Mouse (Mus musculus) forebrain, embryonic 10.5 days (tissue): Measurements from ENCODE around the gene Srp68. TPM values are rescaled to one million over a fixed set of nuclear protein-coding genes. Genes with fewer than 3 reads are reported as not detected.

Experiments
- DNase-seq: peaks from one replicate; pipeline ENCODE4 v3.0.0-alpha.2; 2017; ENCODE audit warnings: low spot score; ENCODE audit errors: extremely low spot score
- H3K27ac ChIP-seq: fragments of 300-500 bp; sonication (generic); 2 replicates; pipeline ENCODE4 v1.5.1; 2016; ENCODE audit warnings: mild to moderate bottlenecking
- H3K27me3 ChIP-seq: fragments of 300-500 bp; sonication (generic); 2 replicates; pipeline ENCODE4 v1.6.1; 2016; ENCODE audit warnings: mild to moderate bottlenecking; ENCODE audit not compliant: poor library complexity, severe bottlenecking
- H3K36me3 ChIP-seq: fragments of 300-500 bp; sonication (generic); replicated peaks from 2 replicates; pipeline ENCODE4 v1.6.1; 2016; ENCODE audit warnings: mild to moderate bottlenecking, moderate library complexity
- H3K4me1 ChIP-seq: fragments of 300-500 bp; sonication (generic); 2 replicates; pipeline ENCODE4 v1.6.1; 2016
- H3K4me3 ChIP-seq: fragments of 300-500 bp; sonication (generic); 2 replicates; pipeline ENCODE4 v1.5.1; 2016; ENCODE audit warnings: mild to moderate bottlenecking, moderate library complexity
- H3K9me3 ChIP-seq: fragments of 300-500 bp; sonication (generic); 2 replicates; pipeline ENCODE4 v1.6.1; 2016; ENCODE audit warnings: mild to moderate bottlenecking, moderate library complexity
- WGBS: fragments of 180-500 bp; shearing (Covaris S2); methylation state at CpG from one replicate; pipeline ENCODE4 v1.1.7; 2016; 5-methylcytosine and 5-hydroxymethylcytosine counted together
- polyA plus RNA-seq: library from polyadenylated mRNA; unstranded; fragments of >200 nt; fragmentation: Nextera tagmentation; extraction: Ambion mirVana; gene quantifications from 2 replicates; pipeline ENCODE4 v1.2.1, GENCODE M21; 2016

Gene Srp68
- polyA plus RNA-seq, 1 experiment from 2014 or later = 99.3 TPM

GRCm38 (mm10) chr11:116228699-116229098, 45.3 kb downstream of the Srp68 start:
- H3K36me3 ChIP-seq = no peaks in the 10 kb centered on the region; the same call in 1 of the 2 replicates
- H3K4me1 ChIP-seq = peaks cover 30% of the 10 kb centered on the region
- DNase-seq = no peak
- H3K9me3 ChIP-seq = peaks cover 7% of the 10 kb centered on the region; the same call in 1 of the 2 replicates
- H3K27me3 ChIP-seq = peaks cover 62% of the 10 kb centered on the region
- 84% methylated on average over 4 of the region's 4 CpGs for WGBS
- no peak overlapping the region for H3K27ac ChIP-seq
- H3K4me3 ChIP-seq = no peak overlapping the region

- peak; percentile 83 for DNase-seq
- H3K4me1 ChIP-seq = peaks cover 32% of the 10 kb centered on the region
- peaks cover 13% of the 10 kb centered on the region for H3K9me3 ChIP-seq
- peaks cover 5% of the 10 kb centered on the region; the same call in 1 of the 2 replicates for H3K36me3 ChIP-seq
- H3K4me3 ChIP-seq = no peak overlapping the region
- H3K27ac ChIP-seq = no peak overlapping the region
- peaks cover 66% of the 10 kb centered on the region for H3K27me3 ChIP-seq
- WGBS = 6% methylated on average over 2 of the region's 2 CpGs
Measured at GRCm38 (mm10) chr11:116226414-116226813, 47.6 kb downstream of the Srp68 start.

GRCm38 (mm10) chr11:116222740-116223059, 51.3 kb downstream of the Srp68 start:
- WGBS = 17% methylated on average over 23 of the region's 23 CpGs
- Histone ChIP-seq H3K36me3 (peaks cover 8% of the 10 kb centered on the region), H3K27ac (peak overlapping the region; percentile 59), H3K27me3 (peaks cover 65% of the 10 kb centered on the region), H3K9me3 (peaks cover 18% of the 10 kb centered on the region), H3K4me3 (peak overlapping the region; percentile 52), H3K4me1 (peaks cover 43% of the 10 kb centered on the region)
- no peak for DNase-seq

GRCm38 (mm10) chr11:116221931-116222739, 51.9 kb downstream of the Srp68 start:
- H3K27ac ChIP-seq = peak overlapping the region; percentile 59
- peak overlapping the region; percentile 52 for H3K4me3 ChIP-seq
- peaks cover 62% of the 10 kb centered on the region for H3K27me3 ChIP-seq
- peaks cover 18% of the 10 kb centered on the region for H3K9me3 ChIP-seq
- peaks cover 43% of the 10 kb centered on the region for H3K4me1 ChIP-seq
- WGBS = 7% methylated on average over 53 of the region's 53 CpGs
- peaks cover 8% of the 10 kb centered on the region for H3K36me3 ChIP-seq
- DNase-seq = peak; percentile 49

GRCm38 (mm10) chr11:116219885-116220284, 54.1 kb downstream of the Srp68 start:
- WGBS = 21% methylated on average over 4 of the region's 4 CpGs
- Histone ChIP-seq H3K4me1 (peaks cover 43% of the 10 kb centered on the region), H3K9me3 (peaks cover 13% of the 10 kb centered on the region), H3K36me3 (peaks cover 8% of the 10 kb centered on the region), H3K27me3 (peaks cover 49% of the 10 kb centered on the region), H3K4me3 (no peak overlapping the region), H3K27ac (peak overlapping the region; percentile 37; the same call in 1 of the 2 replicates)
- peak; percentile 63 for DNase-seq

GRCm38 (mm10) chr11:116218737-116219400, 55.1 kb downstream of the Srp68 start:
- H3K9me3 ChIP-seq = peaks cover 11% of the 10 kb centered on the region
- 71% methylated on average over 7 of the region's 7 CpGs for WGBS
- no peak overlapping the region for H3K4me3 ChIP-seq
- H3K27ac ChIP-seq = peak overlapping the region; percentile 37
- DNase-seq = no peak
- H3K27me3 ChIP-seq = peaks cover 39% of the 10 kb centered on the region
- H3K4me1 ChIP-seq = peaks cover 43% of the 10 kb centered on the region
- peaks cover 8% of the 10 kb centered on the region for H3K36me3 ChIP-seq

GRCm38 (mm10) chr11:116218263-116218662, 55.8 kb downstream of the Srp68 start:
- Histone ChIP-seq H3K4me1 (peaks cover 42% of the 10 kb centered on the region), H3K27ac (peak overlapping the region; percentile 37), H3K4me3 (no peak overlapping the region), H3K9me3 (peaks cover 11% of the 10 kb centered on the region), H3K36me3 (peaks cover 8% of the 10 kb centered on the region), H3K27me3 (peaks cover 33% of the 10 kb centered on the region)
- WGBS = 91% methylated on average over 2 of the region's 2 CpGs
- DNase-seq = no peak

- Histone ChIP-seq H3K4me1 (peaks cover 25% of the 10 kb centered on the region), H3K36me3 (peaks cover 5% of the 10 kb centered on the region), H3K27me3 (peaks cover 16% of the 10 kb centered on the region), H3K27ac (no peak overlapping the region), H3K4me3 (no peak overlapping the region), H3K9me3 (peaks cover 6% of the 10 kb centered on the region)
- no peak for DNase-seq
- WGBS = 85% methylated on average over 11 of the region's 11 CpGs
Measured at GRCm38 (mm10) chr11:116216549-116216948, 57.5 kb downstream of the Srp68 start.

- WGBS = 89% methylated on average over 6 of the region's 6 CpGs
- Histone ChIP-seq H3K9me3 (peaks cover under 1% of the 10 kb centered on the region; the same call in 1 of the 2 replicates), H3K4me1 (peaks cover 25% of the 10 kb centered on the region), H3K36me3 (no peaks in the 10 kb centered on the region; the same call in none of the 2 replicates), H3K27ac (no peak overlapping the region), H3K27me3 (peaks cover 10% of the 10 kb centered on the region), H3K4me3 (no peak overlapping the region)
- no peak for DNase-seq
Measured at GRCm38 (mm10) chr11:116215991-116216390, 58.0 kb downstream of the Srp68 start.

- no peaks in the 10 kb centered on the region for H3K9me3 ChIP-seq
- H3K4me3 ChIP-seq = no peak overlapping the region
- no peak overlapping the region for H3K27ac ChIP-seq
- H3K27me3 ChIP-seq = peaks cover 2% of the 10 kb centered on the region
- no peaks in the 10 kb centered on the region; the same call in none of the 2 replicates for H3K36me3 ChIP-seq
- no peak for DNase-seq
- 81% methylated on average over 7 of the region's 7 CpGs for WGBS
- peaks cover 19% of the 10 kb centered on the region for H3K4me1 ChIP-seq
Measured at GRCm38 (mm10) chr11:116215181-116215580, 58.8 kb downstream of the Srp68 start.

GRCm38 (mm10) chr11:116213877-116214510, 60.0 kb downstream of the Srp68 start:
- H3K4me3 ChIP-seq = no peak overlapping the region
- no peaks in the 10 kb centered on the region; the same call in none of the 2 replicates for H3K36me3 ChIP-seq
- no peaks in the 10 kb centered on the region for H3K27me3 ChIP-seq
- 93% methylated on average over 13 of the region's 13 CpGs for WGBS
- no peaks in the 10 kb centered on the region for H3K9me3 ChIP-seq
- no peak for DNase-seq
- peaks cover 7% of the 10 kb centered on the region for H3K4me1 ChIP-seq
- no peak overlapping the region for H3K27ac ChIP-seq

GRCm38 (mm10) chr11:116212847-116213246, 61.2 kb downstream of the Srp68 start:
- Histone ChIP-seq H3K36me3 (no peaks in the 10 kb centered on the region; the same call in none of the 2 replicates), H3K4me1 (no peaks in the 10 kb centered on the region), H3K4me3 (no peak overlapping the region), H3K27me3 (no peaks in the 10 kb centered on the region), H3K9me3 (no peaks in the 10 kb centered on the region), H3K27ac (no peak overlapping the region)
- no peak for DNase-seq
- WGBS = 95% methylated on average over 6 of the region's 6 CpGs
